In genomic region chr14:78699196-78699595, GRCm38 (mm10) we compare ENCODE assay signal across 12 mouse cellular contexts. TPM values are rescaled to one million over a fixed set of nuclear protein-coding genes. Genes with fewer than 3 reads are reported as not detected.
DNase-seq lines count a peak whose midpoint lies in the region; ATAC-seq and TF ChIP-seq lines count a peak whose summit lies in the region.
"Had no signal": no experiment of that assay in that cellular context is flagged by ENCODE, and none has a peak within 500 bp of the region (broad histone marks: within the 10 kb centered on the region; RNA-seq: fewer than 3 reads in every experiment).

No protein-coding gene starts in this region.

- no peak for TF ChIP-seq CTCF in Patski (IDR thresholded peaks at IDR 0.05)
- no peak for TF ChIP-seq CTCF in brain, embryonic 14.5 days (IDR thresholded peaks at IDR 0.05; ENCODE audit: borderline replicate concordance, extremely low read depth, insufficient read depth, insufficient read length)

- CTCF ChIA-PET in Patski (lab: Charles Lee), result interaction anchor here (0.9 to 1.5 kb wide), 5 partner anchors 9 to 26 kb away, joined by 3 to 9 read pairs (median 3); no protein-coding TSS in a partner anchor

- POLR2A ChIA-PET in Patski (lab: Charles Lee), result no interaction called here

- peak; percentile 69 for ATAC-seq in Patski
- ATAC-seq: midbrain, embryonic 15.5 days had no signal

- no peaks in the 10 kb centered on the region for H3K27me3 ChIP-seq in Patski
- H3K27me3 ChIP-seq: embryonic facial prominence, embryonic 15.5 days; liver, embryonic 15.5 days; midbrain, embryonic 15.5 days had no signal

- in situ Hi-C loops in Patski (cut with MboI; ENCODE audit: low pct_unique_long_range_greater_than_20kb), result no loop called here

- no peak for TF ChIP-seq POLR2A in brain, embryonic 14.5 days (IDR thresholded peaks at IDR 0.05; ENCODE audit: borderline replicate concordance, extremely low read depth, insufficient read depth, insufficient read length, poor library complexity, severe bottlenecking)

- DNase-seq in left cerebral cortex, adult 9 months (ENCODE audit: low spot score in 2 of 2), result peak; percentile 48 to 55
- DNase-seq in left cerebral cortex, postnatal 4 days, result no peak
- DNase-seq in Patski (ENCODE audit: low read depth, low spot score), result peak; percentile 64
- DNase-seq in brain, embryonic 14.5 days (ENCODE audit: low read depth), result peak; percentile 51
- peak; percentile 76 for DNase-seq in naive thymus-derived CD4-positive, alpha-beta T cell, adult 2 months (ENCODE audit: low read depth)
- DNase-seq in adrenal gland, adult 18-20 months (ENCODE audit: low spot score in 2 of 2), result no peak
- DNase-seq in spleen, postnatal 14 days (ENCODE audit: low spot score in 2 of 2), result no peak
- DNase-seq: gastrocnemius, adult 2 months; kidney, postnatal 4 days had no signal

- intact Hi-C loops in left cerebral cortex, postnatal 4 days (cut with DNase I), result no loop called here

RNA-seq across cellular contexts. Expression of gene Dgkh, which starts 33.4 kb away (rescaled TPM):
- 10 to 100 TPM; 61.0 to 64.8 TPM for total RNA-seq in left cerebral cortex, postnatal 4 days (2021)
- polyA plus RNA-seq in Patski (2021), result 2.3 TPM
- 3.8 and 4.9 TPM in 2 replicates for polyA plus RNA-seq in brain, embryonic 14.5 days (2012; rRNA removed)
- total RNA-seq in adrenal gland, adult 18-20 months (2021), result 10 to 100 TPM in 1 of 2 experiments, 1 to 10 TPM in 1; 7.5 to 10.8 TPM

Comparison
In these comparisons a context has a peak if more than half of its experiments do, and no peak if none do; other contexts are left out.
1. DNase-seq: peak in left cerebral cortex, adult 9 months (2 of 2), Patski (single experiment), brain, embryonic 14.5 days (single experiment) and naive thymus-derived CD4-positive, alpha-beta T cell, adult 2 months (single experiment); none in left cerebral cortex, postnatal 4 days (single experiment), adrenal gland, adult 18-20 months (0 of 2) and spleen, postnatal 14 days (0 of 2).
2. RNA of gene Dgkh, which starts 33.4 kb away (total RNA-seq): 61.0 to 64.8 TPM in left cerebral cortex, postnatal 4 days; 7.5 to 10.8 TPM in adrenal gland, adult 18-20 months; every median in the first group is over 4 times any median in the second.